Mouse (Mus musculus): ENCODE results near the gene Ppm1j. TPM values are rescaled to one million over a fixed set of nuclear protein-coding genes. Genes with fewer than 3 reads are reported as not detected.
A peak's percentile ranks its signal among the peaks of the same experiment; 100 is the strongest.
"Not testable (repeated sequence)": the region's sequence is repeated elsewhere in the genome, so short reads cannot be mapped to it uniquely, and the experiment has no call there.

Ppm1j gene
- polyA plus RNA-seq (2014; fragmentation: Nextera tagmentation; extraction: Ambion mirVana): 0.62 and 0.69 TPM in 2 replicates

DNA sequence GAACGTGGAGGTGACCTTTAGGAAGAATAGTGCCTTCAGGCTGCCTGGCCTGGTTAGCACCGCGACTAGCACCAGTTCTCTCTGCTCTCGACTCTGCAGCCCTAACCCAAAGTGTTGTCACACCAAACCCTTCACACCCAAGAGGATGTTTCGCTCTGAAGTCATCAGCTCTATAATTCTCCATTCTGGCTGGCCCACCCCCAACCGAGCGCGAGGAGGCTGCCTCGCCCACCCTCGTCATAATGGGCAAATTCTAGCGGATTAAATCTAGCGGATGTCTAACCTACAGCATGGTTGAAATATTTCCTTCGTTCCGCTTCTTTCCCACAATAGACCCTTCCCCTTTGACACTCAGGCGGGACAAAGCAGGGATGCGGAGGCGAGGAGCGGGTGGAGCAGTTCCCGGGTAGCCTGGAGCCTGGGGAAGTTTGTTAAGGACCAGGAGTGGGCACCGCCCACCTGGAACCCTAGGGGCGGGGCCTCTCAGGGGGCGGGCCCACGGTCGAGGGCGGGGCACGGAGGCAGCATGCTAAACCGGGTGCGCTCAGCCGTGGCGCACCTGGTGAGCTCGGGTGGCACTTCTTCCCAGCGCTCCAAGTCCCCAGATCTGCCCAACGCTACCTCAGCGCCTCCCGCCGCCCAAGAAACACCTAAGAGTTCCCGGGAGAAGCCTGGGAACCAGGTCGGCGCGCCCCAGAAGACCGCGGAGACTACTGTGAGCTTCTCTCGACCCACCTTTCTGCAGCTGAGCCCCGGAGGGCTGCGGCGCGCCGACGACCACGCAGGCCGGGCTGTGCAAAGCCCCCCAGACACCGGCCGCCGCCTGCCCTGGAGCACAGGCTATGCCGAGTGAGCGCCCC is at the start of gene Ppm1j:
Gene Ppm1j (plus strand): TSS at position 496 of the 860 bp plus-strand sequence.
- peak within 1 kb of the TSS; percentile 40 for H3K4me3 ChIP-seq (ENCODE audit: low read depth, low read length)
- ATAC-seq (peak; percentile 68), DNase-seq (ENCODE audit: low spot score) (peak; percentile 46)
- H3K4me1 ChIP-seq (ENCODE audit: control insufficient read depth, insufficient read depth, low read length): peaks cover 10% of the 10 kb centered on the region
- H3K27ac ChIP-seq (ENCODE audit: low read depth, low read length): no peak within 1 kb of the TSS
- peaks cover 73% of the 10 kb centered on the region for H3K27me3 ChIP-seq (replicated peaks; ENCODE audit: control insufficient read depth, insufficient read depth, low read length)
- H3K36me3 ChIP-seq (ENCODE audit: control insufficient read depth, insufficient read depth, low read length): no peaks in the 10 kb centered on the region
- H3K9ac ChIP-seq (ENCODE audit: low read length): peak within 1 kb of the TSS; percentile 52
- under 1% methylated on average over 56 of the region's 56 CpGs for WGBS
- peak within 1 kb of the TSS; percentile 85 for H3K4me2 ChIP-seq (ENCODE audit: low read length)
- H3K9me3 ChIP-seq (replicated peaks; ENCODE audit: control insufficient read depth, low read length): no peaks in the 10 kb centered on the region

DNA sequence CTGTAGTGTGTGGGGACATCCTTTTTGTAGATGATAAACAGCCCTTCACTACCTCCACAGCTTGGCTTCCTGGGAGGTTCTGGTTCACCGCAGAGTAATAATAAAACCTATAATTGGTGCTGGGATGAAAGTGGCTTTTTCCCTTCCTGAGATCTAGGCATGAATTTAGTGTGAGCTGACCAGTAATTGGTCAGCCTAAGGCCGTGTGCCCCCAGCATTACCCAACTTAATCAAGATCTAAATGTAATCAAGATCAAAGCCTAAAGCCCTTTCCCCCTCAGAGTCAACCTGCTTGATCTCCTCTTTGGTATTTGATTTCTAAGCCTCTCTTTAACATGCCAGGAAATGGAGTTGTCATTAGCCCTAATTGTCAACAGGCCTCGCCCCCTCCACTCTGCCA is 47.9 kb upstream of the Ppm1j start:
- ATAC-seq (no peak), DNase-seq (ENCODE audit: low spot score) (no peak)
- no peak overlapping the region for H3K9ac ChIP-seq (ENCODE audit: low read length)
- H3K27me3 ChIP-seq (replicated peaks; ENCODE audit: control insufficient read depth, insufficient read depth, low read length): no peaks in the 10 kb centered on the region
- no peaks in the 10 kb centered on the region for H3K36me3 ChIP-seq (ENCODE audit: control insufficient read depth, insufficient read depth, low read length)
- no peaks in the 10 kb centered on the region for H3K9me3 ChIP-seq (replicated peaks; ENCODE audit: control insufficient read depth, low read length)
- H3K4me1 ChIP-seq (ENCODE audit: control insufficient read depth, insufficient read depth, low read length): no peaks in the 10 kb centered on the region
- 60% methylated on average over 3 of the region's 3 CpGs for WGBS
- no peak overlapping the region for H3K4me2 ChIP-seq (ENCODE audit: low read length)
- H3K27ac ChIP-seq (ENCODE audit: low read depth, low read length): no peak overlapping the region
- H3K4me3 ChIP-seq (ENCODE audit: low read depth, low read length): no peak overlapping the region

- Histone ChIP-seq H3K27me3 (replicated peaks; ENCODE audit: control insufficient read depth, insufficient read depth, low read length) (no peaks in the 10 kb centered on the region), H3K4me1 (ENCODE audit: control insufficient read depth, insufficient read depth, low read length) (no peaks in the 10 kb centered on the region), H3K9ac (ENCODE audit: low read length) (no peak overlapping the region), H3K36me3 (ENCODE audit: control insufficient read depth, insufficient read depth, low read length) (no peaks in the 10 kb centered on the region), H3K4me3 (ENCODE audit: low read depth, low read length) (no peak overlapping the region), H3K4me2 (ENCODE audit: low read length) (no peak overlapping the region), H3K27ac (ENCODE audit: low read depth, low read length) (no peak overlapping the region), H3K9me3 (replicated peaks; ENCODE audit: control insufficient read depth, low read length) (no peaks in the 10 kb centered on the region)
- ATAC-seq (no peak), DNase-seq (ENCODE audit: low spot score) (no peak)
- 61% methylated on average over 7 of the region's 7 CpGs for WGBS
Measured at GRCm38 (mm10) chr3:104734654-104735053, 46.2 kb upstream of the Ppm1j start.

DNA sequence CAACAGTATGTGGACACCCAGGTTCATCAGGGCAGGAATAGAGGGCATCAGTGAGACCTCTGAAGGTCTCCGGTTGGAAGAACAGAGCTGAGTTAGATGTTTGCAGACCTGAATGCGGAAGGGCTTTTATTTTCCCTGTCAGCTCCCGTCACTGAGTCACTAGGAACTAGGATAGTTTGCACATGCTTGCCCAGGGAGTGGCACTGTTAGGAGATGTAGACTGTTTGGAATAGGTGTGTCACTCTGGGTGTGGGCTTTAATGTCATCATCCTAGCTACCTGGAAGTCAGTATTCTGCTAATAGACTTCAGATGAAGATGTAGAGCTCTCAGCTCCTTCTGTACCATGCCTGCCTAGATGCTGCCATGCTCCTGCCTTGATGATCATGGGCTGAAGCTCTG is 38.9 kb upstream of the Ppm1j start:
- Histone ChIP-seq H3K36me3 (ENCODE audit: control insufficient read depth, insufficient read depth, low read length) (no peaks in the 10 kb centered on the region), H3K4me3 (ENCODE audit: low read depth, low read length) (no peak overlapping the region), H3K27me3 (replicated peaks; ENCODE audit: control insufficient read depth, insufficient read depth, low read length) (no peaks in the 10 kb centered on the region), H3K4me1 (ENCODE audit: control insufficient read depth, insufficient read depth, low read length) (no peaks in the 10 kb centered on the region), H3K4me2 (ENCODE audit: low read length) (no peak overlapping the region), H3K27ac (ENCODE audit: low read depth, low read length) (no peak overlapping the region), H3K9me3 (replicated peaks; ENCODE audit: control insufficient read depth, low read length) (no peaks in the 10 kb centered on the region), H3K9ac (ENCODE audit: low read length) (no peak overlapping the region)
- ATAC-seq: no peak
- no peak for DNase-seq (ENCODE audit: low spot score)
- WGBS: 95% methylated on average over 3 of the region's 3 CpGs

DNA sequence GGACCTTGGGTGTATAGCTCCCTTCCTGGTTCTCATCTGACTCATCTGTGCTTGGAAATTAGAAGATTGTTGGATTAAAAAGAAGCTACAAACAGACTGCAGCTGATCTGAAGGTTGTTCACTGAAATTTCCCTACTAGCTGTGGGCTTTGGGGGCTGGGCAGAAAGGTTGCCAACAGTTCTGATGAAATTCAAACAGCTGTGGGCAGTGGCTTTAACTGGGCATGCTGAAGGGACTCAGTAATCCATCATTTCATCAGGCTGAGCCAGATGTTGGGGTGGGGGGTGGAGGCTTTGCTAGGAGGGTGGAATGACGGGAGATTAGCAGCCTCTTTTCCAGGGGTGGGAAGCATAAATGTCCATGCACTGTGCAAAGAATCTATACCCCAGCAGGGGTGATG is 37.7 kb upstream of the Ppm1j start:
- no peaks in the 10 kb centered on the region for H3K27me3 ChIP-seq (replicated peaks; ENCODE audit: control insufficient read depth, insufficient read depth, low read length)
- no peak for DNase-seq (ENCODE audit: low spot score)
- H3K9ac ChIP-seq (ENCODE audit: low read length): no peak overlapping the region
- no peak overlapping the region for H3K27ac ChIP-seq (ENCODE audit: low read depth, low read length)
- no peak overlapping the region for H3K4me3 ChIP-seq (ENCODE audit: low read depth, low read length)
- ATAC-seq: no peak
- H3K9me3 ChIP-seq (replicated peaks; ENCODE audit: control insufficient read depth, low read length): no peaks in the 10 kb centered on the region
- H3K4me1 ChIP-seq (ENCODE audit: control insufficient read depth, insufficient read depth, low read length): no peaks in the 10 kb centered on the region
- H3K36me3 ChIP-seq (ENCODE audit: control insufficient read depth, insufficient read depth, low read length): no peaks in the 10 kb centered on the region
- WGBS: 29% methylated on average over 1 of the region's 1 CpGs
- H3K4me2 ChIP-seq (ENCODE audit: low read length): no peak overlapping the region

DNA sequence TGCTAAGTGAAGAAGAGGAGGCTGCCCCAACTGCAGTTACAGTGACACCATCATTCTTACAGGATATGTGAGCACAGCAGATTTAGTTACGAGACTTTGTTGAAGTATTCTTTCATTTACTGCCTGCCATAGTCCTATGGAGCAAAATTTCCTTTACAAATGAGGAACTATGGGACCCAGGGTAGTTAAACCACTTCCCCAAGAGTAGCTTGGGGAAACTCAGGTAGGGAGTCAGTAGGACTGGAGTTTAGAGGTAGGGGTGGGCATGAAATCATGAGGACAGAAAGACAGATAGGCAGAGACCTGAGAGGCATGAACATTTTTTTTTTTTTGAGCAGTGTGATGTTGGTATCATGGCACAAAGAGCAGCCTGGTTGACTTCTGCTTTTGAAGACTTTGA is 37.0 kb upstream of the Ppm1j start:
- Histone ChIP-seq H3K4me1 (ENCODE audit: control insufficient read depth, insufficient read depth, low read length) (no peaks in the 10 kb centered on the region), H3K27me3 (replicated peaks; ENCODE audit: control insufficient read depth, insufficient read depth, low read length) (no peaks in the 10 kb centered on the region), H3K9ac (ENCODE audit: low read length) (no peak overlapping the region), H3K36me3 (ENCODE audit: control insufficient read depth, insufficient read depth, low read length) (no peaks in the 10 kb centered on the region), H3K9me3 (replicated peaks; ENCODE audit: control insufficient read depth, low read length) (no peaks in the 10 kb centered on the region), H3K4me2 (ENCODE audit: low read length) (no peak overlapping the region), H3K27ac (ENCODE audit: low read depth, low read length) (no peak overlapping the region), H3K4me3 (ENCODE audit: low read depth, low read length) (no peak overlapping the region)
- no peak for ATAC-seq
- no peak for DNase-seq (ENCODE audit: low spot score)
- WGBS: 79% methylated on average over 1 of the region's 1 CpGs

DNA sequence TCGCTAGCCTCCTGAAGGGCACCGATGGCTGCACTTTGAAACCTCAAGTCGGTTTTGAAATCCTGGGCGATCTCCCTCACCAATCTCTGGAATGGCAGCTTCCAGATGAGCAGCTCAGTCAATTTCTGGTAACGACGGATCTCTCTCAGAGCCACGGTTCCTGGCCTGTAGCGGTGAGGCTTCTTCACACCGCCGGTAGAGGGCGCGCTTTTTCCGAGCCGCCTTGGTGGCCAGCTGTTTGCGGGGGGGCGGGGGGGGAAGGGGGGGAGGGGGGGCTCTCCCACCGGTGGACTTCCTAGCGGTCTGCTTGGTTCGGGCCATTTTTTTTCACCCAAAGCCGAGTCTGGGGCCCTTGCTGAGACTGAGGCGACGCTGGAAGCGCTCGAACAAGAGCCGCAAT is 28.0 kb upstream of the Ppm1j start:
- DNase-seq (ENCODE audit: low spot score): peak; percentile 8
- 16% methylated on average over 22 of the region's 25 CpGs for WGBS
- not testable (repeated sequence) for H3K27ac ChIP-seq (ENCODE audit: low read depth, low read length); H3K27me3 ChIP-seq (replicated peaks; ENCODE audit: control insufficient read depth, insufficient read depth, low read length); H3K4me3 ChIP-seq (ENCODE audit: low read depth, low read length); H3K36me3 ChIP-seq (ENCODE audit: control insufficient read depth, insufficient read depth, low read length); H3K4me1 ChIP-seq (ENCODE audit: control insufficient read depth, insufficient read depth, low read length); ATAC-seq; H3K9ac ChIP-seq (ENCODE audit: low read length); H3K4me2 ChIP-seq (ENCODE audit: low read length); H3K9me3 ChIP-seq (replicated peaks; ENCODE audit: control insufficient read depth, low read length)

DNA sequence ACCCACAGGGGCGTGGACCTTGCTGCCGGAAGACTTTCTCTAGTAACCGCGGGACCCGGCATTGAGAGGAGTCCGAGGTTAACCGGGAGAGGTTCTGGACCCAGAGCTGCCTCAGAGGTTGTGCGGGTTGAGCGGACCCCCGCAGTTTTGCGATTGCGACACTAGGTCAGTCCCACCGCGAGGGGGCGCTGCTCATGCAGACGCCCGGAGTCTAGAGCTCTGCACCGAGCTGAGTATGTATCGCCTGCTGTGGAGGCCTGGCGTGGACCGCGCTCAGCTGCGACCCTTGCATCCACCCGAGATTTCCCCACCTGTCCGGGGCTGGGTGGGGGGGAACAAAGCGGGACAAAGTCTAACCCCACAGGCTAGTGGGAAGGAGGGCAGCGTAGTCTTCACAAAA is 22.4 kb upstream of the Ppm1j start:
- Histone ChIP-seq H3K27me3 (replicated peaks; ENCODE audit: control insufficient read depth, insufficient read depth, low read length) (no peaks in the 10 kb centered on the region), H3K36me3 (ENCODE audit: control insufficient read depth, insufficient read depth, low read length) (no peaks in the 10 kb centered on the region), H3K4me2 (ENCODE audit: low read length) (peak overlapping the region; percentile 60), H3K27ac (ENCODE audit: low read depth, low read length) (no peak overlapping the region), H3K4me1 (ENCODE audit: control insufficient read depth, insufficient read depth, low read length) (peaks cover 10% of the 10 kb centered on the region), H3K9me3 (replicated peaks; ENCODE audit: control insufficient read depth, low read length) (no peaks in the 10 kb centered on the region), H3K4me3 (ENCODE audit: low read depth, low read length) (peak overlapping the region; percentile 34), H3K9ac (ENCODE audit: low read length) (peak overlapping the region; percentile 62)
- WGBS: 2% methylated on average over 27 of the region's 27 CpGs
- DNase-seq (ENCODE audit: low spot score) (peak; percentile 84), ATAC-seq (peak; percentile 88)

DNA sequence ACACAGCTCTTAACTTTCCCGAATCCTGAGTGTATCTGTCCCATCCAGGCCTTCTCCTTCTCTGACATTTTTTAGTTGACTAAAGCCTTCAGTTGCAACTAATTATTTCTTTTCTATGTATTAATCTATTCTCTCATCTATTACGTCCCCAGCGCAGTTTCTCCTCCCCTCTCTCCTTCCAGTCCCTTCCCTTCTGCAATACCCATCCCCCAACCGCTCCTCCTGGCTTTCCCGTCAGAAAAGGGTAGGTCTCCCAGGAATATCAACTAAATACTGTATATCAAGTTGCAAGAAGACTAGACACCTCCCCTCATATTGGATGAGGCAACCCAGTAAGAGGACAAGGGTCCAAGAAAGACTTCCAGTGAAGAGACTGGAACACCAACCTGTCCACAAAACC is 22.0 kb upstream of the Ppm1j start:
- DNase-seq (ENCODE audit: low spot score) (no peak), ATAC-seq (peak; percentile 50; the same call in 1 of the 2 replicates)
- Histone ChIP-seq H3K27me3 (replicated peaks; ENCODE audit: control insufficient read depth, insufficient read depth, low read length) (no peaks in the 10 kb centered on the region), H3K27ac (ENCODE audit: low read depth, low read length) (no peak overlapping the region), H3K36me3 (ENCODE audit: control insufficient read depth, insufficient read depth, low read length) (no peaks in the 10 kb centered on the region), H3K9ac (ENCODE audit: low read length) (peak overlapping the region; percentile 62), H3K4me2 (ENCODE audit: low read length) (peak overlapping the region; percentile 60), H3K9me3 (replicated peaks; ENCODE audit: control insufficient read depth, low read length) (no peaks in the 10 kb centered on the region), H3K4me3 (ENCODE audit: low read depth, low read length) (peak overlapping the region; percentile 34), H3K4me1 (ENCODE audit: control insufficient read depth, insufficient read depth, low read length) (peaks cover 10% of the 10 kb centered on the region)
- 11% methylated on average over 5 of the region's 5 CpGs for WGBS
